Mouse (Mus musculus) spleen, adult 12 weeks (tissue): ENCODE results near the gene Foxf2.

ENCODE experiments used
- DNase-seq: peaks from one replicate; pipeline ENCODE4 v3.0.0; 2022; ENCODE audit warnings: low spot score

The Foxf2 gene

DNA sequence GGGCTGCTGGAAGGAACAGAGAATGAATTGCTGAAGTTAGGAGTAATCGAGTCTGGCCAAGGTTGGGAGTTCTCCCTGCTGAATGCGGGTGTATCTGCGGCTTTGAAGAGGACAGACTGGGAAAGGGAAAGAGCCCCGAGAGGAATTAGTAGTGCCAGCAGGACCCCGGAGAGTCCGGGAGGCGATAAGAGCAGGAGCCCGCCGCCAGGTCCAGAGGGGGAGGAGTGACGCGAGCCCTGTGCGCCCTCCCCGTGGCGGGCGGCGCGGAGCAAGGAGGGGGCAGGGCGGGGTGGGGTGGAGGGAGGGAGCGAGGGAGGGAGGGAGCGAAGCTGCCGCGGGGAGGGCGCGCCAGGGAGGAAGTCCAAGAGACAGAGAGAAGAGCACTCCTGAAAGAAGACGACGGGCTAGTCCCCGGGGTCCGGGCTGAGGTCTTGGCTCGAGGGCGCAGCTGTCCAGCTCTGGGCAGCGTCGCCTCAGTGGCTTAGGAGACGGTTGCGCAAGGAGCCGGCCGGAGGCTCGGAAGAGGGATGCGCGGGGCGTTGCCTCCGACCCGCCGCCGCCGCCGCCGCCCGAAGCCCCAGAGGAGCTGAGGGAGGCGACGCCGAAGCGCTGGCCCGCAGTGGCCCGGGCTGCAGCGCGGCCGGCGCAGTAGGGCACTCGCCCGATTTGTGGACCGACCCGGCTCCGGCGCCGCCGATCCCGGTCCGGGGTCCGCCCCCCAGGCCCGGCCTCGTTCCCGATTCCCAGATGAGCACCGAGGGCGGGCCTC lies at the start of gene Foxf2:
Foxf2 (plus strand) TSS at position 484 of the 769 bp plus-strand sequence.
- no peak for DNase-seq

GRCm38 (mm10) chr13:31576696-31577095 lies 48.9 kb upstream of the Foxf2 start:
- DNase-seq, result no peak

- no peak for DNase-seq
Observed at GRCm38 (mm10) chr13:31577576-31577975, 48.0 kb upstream of the Foxf2 start.

DNA sequence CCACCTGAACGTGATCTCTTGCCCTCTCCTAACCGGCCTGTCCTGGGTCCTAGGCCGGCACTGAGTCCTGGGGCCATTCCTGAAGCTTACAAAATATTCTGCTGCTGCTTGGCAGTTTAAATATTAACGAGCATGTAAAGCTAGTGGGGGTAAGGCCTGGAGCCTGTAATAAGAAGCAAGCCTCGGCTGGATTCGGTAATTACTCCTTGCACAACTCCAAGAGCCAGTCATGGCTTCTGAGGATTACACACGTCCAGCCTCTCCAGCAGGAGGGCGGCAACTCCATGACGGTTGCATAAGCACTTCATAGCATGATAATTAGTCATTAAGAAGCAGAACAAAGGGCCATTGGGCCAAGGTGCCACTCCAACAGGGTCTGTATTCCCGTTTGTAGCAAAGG lies 47.2 kb upstream of the Foxf2 start:
- DNase-seq, result no peak

DNA sequence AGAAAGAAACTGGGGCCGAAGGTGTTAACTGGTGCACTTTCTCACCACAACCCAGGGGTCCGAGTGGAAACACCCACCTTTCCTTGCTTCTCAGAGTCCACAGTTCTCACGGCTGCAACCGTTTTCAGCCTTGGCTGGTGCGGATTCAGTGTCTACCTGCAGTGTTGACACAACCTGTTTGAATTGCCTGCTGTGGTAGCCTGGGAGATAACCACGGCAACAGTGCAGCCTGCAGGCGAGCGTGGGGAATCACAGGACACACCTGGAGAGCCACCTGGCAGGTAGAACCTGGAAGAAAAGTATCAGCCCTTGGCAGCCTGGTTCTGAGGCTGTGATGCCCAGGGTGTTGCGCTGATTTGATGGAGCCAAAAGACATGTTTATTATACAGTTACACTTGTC lies 45.8 kb upstream of the Foxf2 start:
- DNase-seq, result no peak

DNA sequence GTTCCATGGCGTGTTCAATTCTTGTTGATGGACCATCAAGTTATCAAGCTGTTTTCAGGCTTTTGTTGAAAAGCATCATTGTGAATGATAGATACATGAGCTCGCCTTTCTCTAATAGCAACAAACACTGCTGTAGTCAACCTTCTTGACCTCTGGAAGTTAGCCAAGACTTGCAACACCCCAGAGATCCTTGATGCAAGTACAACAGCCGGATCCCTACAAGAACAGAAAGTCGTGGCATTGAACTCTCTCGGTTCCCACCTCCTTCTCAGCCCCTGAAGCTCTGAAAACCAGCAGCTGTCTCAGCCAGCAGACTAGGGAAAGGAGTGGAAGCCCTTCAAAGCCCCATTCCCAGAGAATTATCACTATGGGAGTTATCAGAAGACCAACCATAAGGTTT lies 38.3 kb upstream of the Foxf2 start:
- no peak for DNase-seq

DNA sequence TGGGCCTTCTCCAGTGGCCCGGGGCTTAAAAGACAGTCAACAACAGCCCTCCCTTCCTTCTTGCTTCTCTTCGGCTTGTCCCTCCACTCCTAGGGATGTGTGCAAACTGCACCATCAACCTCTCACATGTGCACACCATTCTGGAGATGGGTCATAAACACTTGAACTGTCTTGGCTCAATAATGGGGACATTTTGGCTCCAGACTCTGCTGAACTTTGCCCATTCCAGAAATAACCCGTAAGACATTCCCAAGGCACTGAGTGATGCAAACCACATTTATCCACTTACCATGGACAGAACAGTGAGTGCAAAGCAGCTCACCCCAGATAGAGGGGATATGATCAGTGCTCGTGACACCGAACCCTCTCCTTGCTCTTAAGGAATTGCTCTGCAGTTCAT lies 26.0 kb upstream of the Foxf2 start:
- DNase-seq, result no peak

GRCm38 (mm10) chr13:31603964-31604363 lies 21.7 kb upstream of the Foxf2 start:
- DNase-seq, result no peak

GRCm38 (mm10) chr13:31614724-31615465 lies 10.7 kb upstream of the Foxf2 start:
- DNase-seq, result no peak

- DNase-seq, result no peak
Observed at GRCm38 (mm10) chr13:31615561-31616165, 10.0 kb upstream of the Foxf2 start.

- no peak for DNase-seq
Observed at GRCm38 (mm10) chr13:31618001-31618400, 7.6 kb upstream of the Foxf2 start.

- DNase-seq, result no peak
Observed at GRCm38 (mm10) chr13:31618416-31618815, 7.2 kb upstream of the Foxf2 start.

DNA sequence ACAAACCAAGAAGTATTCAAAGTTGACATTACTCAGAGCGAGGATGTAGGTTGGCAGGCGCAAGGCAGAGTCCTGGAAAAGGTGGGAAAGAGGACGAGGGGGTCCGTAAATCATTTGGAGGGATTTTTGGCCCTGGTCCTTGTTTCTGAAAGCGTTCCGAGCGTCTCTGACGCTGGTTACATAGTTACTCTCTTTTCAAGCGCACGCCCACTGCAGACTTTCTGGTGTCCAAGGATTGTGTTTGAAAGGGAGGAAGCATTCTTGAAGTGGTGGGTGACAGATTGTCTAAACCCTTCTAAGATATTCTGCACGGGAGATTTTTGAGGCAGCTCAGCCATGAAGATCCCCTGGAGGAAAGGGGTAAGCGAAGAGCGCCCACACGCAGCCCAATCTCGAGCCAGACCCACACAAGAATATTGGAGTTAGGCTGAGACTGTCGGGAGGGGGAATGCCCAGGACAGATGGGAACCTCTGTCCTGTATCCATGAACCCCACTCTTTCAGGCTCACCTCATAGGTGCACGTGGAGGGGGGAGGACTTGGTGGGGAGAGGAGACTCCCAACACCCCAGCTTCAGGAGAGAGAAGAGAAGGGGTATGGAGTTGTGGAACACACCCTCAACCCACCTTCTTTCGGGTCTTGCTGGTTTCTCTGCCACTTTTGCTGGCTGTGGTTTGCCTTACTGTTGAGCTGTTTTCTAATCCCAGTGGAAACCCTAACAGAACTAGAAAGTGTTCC lies 6.5 kb upstream of the Foxf2 start:
- DNase-seq, result no peak

GRCm38 (mm10) chr13:31619826-31620498 lies 5.7 kb upstream of the Foxf2 start:
- DNase-seq, result no peak

DNA sequence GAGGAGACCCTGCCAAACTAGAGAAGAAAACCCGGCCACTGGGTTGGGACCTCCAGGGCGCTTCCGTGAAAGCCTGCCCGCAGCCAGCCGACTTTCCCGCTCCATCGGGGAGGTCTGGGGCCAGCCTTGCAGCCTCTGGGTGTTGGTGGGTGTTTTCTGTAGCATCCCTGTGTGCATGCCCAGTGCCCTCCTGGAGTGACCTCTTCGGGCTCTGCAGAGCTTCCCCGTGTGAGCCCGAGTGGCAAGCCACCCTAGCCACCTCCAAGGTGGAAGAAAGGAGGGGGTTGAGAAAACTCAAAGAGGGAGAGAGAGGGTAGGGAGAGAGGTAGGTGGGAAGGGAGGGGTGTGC lies 5.1 kb upstream of the Foxf2 start:
- DNase-seq, result no peak

DNA sequence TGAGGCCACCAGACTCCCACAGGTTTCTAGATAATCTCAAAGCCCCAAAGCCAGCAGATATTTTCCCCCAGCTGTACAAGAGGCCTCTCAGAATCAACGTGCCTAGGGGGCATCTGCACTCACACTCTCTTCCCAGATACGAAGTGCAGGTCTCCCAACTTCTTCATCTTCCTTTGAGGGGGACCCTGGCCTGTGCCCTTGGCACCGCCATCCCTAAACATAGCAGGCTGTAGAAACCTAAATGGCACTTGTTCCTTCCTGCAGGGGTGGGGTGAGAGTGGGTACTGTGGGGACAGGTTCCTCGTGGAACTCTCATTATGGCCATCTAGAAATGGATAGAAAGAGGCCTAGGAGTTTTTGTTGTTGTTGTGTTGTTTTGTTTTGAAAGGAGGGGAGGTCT lies 4.7 kb upstream of the Foxf2 start:
- no peak for DNase-seq

DNA sequence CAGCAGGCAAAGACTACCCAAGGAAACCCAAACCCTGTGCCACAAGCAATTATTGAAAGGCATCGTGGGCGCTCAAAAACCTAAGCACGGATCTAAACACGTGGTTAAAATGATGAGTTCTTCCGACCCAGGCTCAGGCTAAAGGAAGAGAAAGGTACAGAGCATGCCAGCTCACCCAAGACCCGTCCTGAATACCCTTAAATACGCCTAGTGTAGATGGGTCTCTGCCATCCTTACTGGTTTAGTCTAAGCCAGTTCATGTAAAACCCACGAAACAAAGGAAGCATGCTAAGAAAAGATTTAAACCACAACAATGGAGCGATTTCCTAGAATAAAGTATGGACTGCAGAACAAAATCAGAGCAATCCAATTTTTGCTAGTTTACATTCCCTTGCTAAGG lies 3.9 kb upstream of the Foxf2 start:
- no peak for DNase-seq

GRCm38 (mm10) chr13:31622371-31622770 lies 3.2 kb upstream of the Foxf2 start:
- no peak for DNase-seq

DNA sequence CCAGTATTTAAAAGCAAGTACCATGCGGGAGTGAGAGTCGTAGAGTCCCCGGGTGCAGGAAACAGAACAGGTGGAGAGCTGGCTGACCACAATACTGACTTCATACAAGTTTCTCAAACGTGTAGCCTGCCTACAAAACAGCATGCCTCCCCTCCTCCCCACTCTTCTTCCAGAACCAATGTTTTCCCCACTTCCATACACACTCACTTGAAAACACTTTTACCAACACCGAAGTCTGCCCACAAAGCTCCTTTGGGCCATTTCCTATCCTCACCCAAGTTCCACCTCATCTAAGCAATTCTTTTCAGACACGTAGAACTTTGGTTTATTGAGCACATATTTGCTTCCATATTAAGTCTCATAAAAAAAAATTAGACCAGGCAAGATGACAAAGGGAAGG lies 2.3 kb upstream of the Foxf2 start:
- no peak for DNase-seq

DNA sequence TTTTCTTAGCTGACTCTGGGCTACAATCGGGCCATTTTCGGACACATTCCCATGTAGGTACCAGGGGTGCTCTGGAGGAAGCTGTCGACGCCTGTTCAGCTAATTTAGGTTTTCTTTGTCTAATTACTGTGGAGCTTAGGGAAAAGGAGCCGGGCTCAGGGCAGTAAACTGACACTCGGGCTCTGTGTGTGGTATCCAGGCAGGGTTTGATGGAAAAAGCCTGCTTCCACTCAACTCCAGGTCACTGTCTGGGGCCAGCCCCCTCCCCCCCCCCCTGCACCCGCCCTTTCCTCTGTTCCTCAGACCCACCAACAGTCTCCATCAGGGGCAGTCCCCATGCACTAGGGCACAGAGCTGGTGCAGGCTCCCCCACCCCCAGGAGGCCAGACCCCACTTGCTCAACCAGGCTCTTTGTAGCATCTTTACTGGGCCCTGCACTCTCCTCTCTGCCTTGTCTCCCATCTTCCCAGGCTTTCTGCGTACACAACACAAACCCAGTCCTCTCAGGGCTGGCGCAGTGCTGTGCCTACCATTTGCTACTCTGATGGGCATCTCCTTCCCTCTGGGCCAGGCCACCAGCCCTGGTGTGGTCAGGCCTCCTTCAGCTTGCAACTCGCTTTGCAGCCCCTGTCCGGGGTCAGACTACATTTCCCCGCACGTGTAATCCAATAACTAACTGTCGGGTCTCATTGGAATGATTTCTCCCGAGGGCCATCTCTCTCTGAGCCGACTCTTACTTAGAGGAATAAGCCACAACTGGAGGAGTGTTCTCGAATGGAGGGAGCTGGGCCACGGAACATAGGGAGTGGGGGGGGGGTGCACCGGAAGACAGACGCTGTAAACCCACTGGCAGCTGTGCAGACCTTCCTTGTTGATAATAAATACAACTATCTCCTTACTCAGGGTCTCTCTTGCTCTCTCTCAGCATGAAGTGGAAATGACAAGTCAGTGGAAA lies 1.4 kb upstream of the Foxf2 start:
- DNase-seq, result no peak

DNA sequence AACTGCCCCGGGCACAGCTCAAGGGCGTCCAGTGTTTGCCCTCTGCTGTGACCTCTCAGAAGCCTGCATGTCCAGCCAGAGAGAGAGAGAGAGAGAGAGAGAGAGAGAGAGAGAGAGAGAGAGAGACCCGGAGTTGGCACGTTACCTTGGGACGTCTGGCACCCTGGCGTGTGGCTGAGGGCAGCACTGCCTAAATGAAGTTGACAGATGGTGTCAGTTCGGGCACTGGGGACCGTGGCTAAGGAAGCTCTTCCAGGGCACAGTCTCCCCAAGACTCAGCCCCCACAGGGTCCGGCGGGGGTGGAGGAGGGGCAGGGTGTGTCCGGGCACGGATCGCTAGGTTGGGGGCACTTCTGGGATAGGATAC lies 667 bp upstream of the Foxf2 start:
- DNase-seq, result no peak
